Mouse (Mus musculus) lung, adult 10 weeks (tissue): Measurements from ENCODE around the gene Pigyl. TPM values are rescaled to one million over a fixed set of nuclear protein-coding genes. Genes with fewer than 3 reads are reported as not detected.

Experiments
- polyA plus RNA-seq: library from polyadenylated mRNA; stranded (reverse); fragments of 350-450 nt; fragmentation: Illumina TruSeq; extraction: RNeasy Lipid Tissue Mini Kit (QIAGEN cat#74804); gene quantifications from one replicate; pipeline ENCODE4 v1.2.3, GENCODE M21; 2014; ENCODE audit warnings: low read depth, low replicate concordance; ENCODE audit not compliant: insufficient read depth

Gene Pigyl
- polyA plus RNA-seq, result 54.3 TPM

DNA sequence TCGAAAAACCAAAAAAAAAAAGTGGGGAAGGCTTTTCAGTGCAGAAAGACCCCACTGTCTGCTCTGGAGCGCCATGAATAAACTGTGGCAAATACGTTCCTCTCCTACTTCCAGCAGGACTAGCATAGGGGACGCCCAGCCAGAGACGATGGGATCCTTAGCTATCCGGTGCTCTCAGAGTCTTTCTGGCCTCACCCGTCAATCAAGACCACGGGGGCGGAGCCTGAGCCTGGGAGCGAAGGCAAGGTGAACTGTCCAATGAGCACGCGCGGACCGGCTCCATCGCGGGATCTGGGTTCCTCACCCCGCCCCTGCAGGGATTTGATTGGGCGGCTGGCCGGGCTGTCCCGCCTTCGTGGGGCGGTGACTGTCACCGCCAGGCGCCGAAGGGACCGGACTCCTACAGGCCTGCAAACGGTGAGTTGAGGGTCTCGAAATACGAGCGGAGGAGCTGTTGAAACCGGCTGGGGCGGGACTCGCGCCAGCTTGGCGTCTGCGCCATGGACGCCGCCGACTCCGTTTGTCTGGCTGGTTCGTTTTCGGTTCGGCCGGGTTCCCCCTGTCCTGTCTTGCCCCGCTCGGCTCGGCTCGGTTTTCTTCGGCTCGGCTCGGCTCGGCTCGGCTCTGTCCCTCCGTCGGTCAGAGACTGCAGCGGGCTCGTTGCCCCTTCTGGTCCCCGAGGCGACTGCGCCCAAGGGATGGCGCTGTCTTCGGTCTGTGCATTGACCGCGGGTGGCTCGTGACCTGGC is at the start of gene Pigyl:
Gene Pigyl (plus strand): TSS at position 350 of the 749 bp plus-strand sequence.

DNA sequence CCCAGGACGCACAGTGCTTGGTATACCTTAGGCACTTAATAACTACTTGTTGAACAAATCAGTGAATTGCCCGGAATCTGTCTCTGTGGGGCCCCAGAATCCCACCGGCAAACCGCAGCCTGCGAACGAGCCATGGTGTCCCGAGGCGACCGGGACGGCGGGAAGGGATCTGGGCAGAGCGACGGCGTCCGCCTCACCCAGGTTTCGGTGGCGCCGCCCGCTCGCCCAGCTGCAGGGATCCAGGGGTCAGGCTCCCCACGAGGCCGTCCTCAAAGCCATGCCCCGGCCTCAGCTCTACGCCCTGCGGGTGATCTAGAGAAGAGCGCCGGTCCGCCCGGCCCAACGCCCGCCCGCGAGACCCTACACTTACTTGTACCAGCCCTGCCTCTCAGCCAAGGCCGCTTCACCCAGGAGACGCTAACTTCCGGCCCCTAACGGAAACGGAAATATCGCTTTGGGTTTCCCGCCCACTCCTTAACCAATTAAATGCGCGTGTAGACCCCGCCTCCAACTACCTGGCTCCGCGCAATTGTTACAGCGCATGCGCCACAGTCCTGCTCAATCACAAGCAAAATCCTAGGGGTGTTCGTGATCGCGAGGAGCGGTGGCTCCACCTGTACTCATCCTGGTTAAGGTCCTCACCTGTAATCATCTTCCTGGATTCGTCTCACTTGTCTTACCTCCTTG is 39.8 kb upstream of the Pigyl start, which contains the start of gene Elof1:
Gene Elof1 (minus strand): TSS at position 433 of the 687 bp plus-strand sequence.

DNA sequence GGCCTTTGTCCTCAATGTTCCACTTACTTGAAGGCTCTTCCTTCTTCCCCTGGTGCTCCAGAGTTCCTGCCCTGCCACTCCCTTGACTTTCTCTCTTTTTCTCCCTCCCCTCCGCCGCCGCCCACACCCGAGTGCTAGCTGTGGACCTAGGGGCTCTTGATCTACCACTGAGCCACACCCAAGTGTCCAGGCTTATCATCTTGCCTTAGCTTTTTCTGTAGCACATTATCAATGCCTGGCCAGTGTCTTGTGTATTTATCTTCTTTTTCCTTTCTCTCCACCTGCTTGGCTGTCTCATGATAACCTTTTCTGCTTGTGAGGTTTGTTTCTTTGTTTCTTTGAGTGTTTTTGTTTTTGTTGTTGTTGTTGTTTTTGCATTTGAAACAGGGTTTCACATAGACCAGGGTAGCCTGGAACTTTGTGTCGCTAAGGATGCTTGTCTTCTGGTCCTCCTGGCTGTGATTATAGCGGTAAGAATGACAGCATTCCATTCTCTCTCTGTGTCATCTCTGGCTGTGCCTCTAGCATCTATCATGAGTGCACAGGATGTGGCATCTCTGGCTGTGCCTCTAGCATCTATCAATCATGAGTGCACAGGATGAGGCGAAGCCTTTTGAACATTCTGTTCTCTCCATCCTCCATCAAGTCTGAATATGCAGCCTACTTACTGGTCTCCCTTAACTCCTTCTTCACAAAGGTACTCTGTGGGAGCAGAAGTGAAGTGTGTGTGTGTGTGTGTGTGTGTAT is 20.8 kb upstream of the Pigyl start, which contains the start of gene Acp5:
Gene Acp5 (minus strand): TSS at position 68 of the 747 bp plus-strand sequence.

DNA sequence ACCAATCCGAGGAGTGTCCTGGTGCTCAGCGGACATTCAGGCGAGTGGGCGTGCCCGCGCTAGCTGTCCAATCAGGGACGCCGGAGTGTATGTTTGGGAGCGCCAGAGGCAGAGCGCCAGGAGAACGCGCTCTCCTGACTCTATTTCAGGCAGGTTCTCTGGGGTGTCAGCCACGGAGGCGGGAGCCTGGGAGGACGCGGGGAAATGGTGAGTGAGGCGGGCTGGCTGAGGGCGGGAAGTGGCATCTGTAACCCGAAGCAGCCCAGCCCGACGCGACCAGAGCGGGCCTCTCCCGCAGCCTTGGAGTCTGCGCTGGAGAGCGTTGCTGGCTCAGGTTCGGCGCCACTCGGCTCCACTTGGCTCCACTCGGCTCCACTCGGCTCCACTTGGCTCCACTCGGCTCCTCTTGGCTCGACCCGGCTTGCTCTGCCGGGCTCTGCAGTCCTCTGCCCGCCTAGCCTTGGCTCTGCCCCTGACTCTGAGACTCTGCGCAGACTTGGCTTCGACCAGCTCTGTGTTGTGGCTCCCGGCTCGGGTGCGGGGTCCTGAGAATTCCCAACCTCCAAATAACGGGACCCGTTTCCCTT is 31.5 kb downstream of the Pigyl start, which contains the start of gene Zfp872:
Gene Zfp872 (plus strand): TSS at position 66 of the 587 bp plus-strand sequence.

Other genes with a start within 250 kb of the Pigyl start
- gene Rab3d, start 238.7 kb upstream of the Pigyl start, polyA plus RNA-seq, result 24.0 TPM
- gene Ccdc159, start 229.4 kb upstream of the Pigyl start, polyA plus RNA-seq, result 2.1 TPM
- gene Tmem205, start 229.3 kb upstream of the Pigyl start, polyA plus RNA-seq, result 159 TPM
- gene Plppr2, start 219.8 kb upstream of the Pigyl start, polyA plus RNA-seq, result 2.7 TPM
- 10.0 TPM for gene Swsap1, start 201.1 kb upstream of the Pigyl start, polyA plus RNA-seq
- gene Epor, start 193.3 kb upstream of the Pigyl start, polyA plus RNA-seq, result 2.8 TPM
- gene Rgl3, start 167.4 kb upstream of the Pigyl start, polyA plus RNA-seq, result 5.4 TPM
- gene Ccdc151, start 154.2 kb upstream of the Pigyl start, polyA plus RNA-seq, result 3.5 TPM
- 49.2 TPM for gene Prkcsh, start 154.0 kb upstream of the Pigyl start, polyA plus RNA-seq
- not detected for gene Elavl3, start 104.8 kb upstream of the Pigyl start, polyA plus RNA-seq
- not detected for gene Gm49318, start 85.6 kb upstream of the Pigyl start, polyA plus RNA-seq
- 6.4 TPM for gene Zfp653, start 85.5 kb upstream of the Pigyl start, polyA plus RNA-seq
- 15.6 TPM for gene Ecsit, start 71.4 kb upstream of the Pigyl start, polyA plus RNA-seq
- gene Cnn1, start 57.6 kb upstream of the Pigyl start, polyA plus RNA-seq, result 75.9 TPM
- 186 TPM for gene Elof1, start 39.7 kb upstream of the Pigyl start, polyA plus RNA-seq
- gene Acp5, start 21.1 kb upstream of the Pigyl start, polyA plus RNA-seq, result 33.7 TPM
- 0.56 TPM for gene Zfp872, start 31.2 kb downstream of the Pigyl start, polyA plus RNA-seq
- gene Zfp809, start 68.9 kb downstream of the Pigyl start, polyA plus RNA-seq, result 13.0 TPM
- 0.14 TPM for gene Zfp599, start 103.0 kb downstream of the Pigyl start, polyA plus RNA-seq
- gene Zfp810, start 150.8 kb downstream of the Pigyl start, polyA plus RNA-seq, result 5.7 TPM
- gene Anln, start 232.3 kb downstream of the Pigyl start, polyA plus RNA-seq, result 3.2 TPM